Mouse (Mus musculus): ENCODE measurements around the gene Ttbk1. TPM values are rescaled to one million over a fixed set of nuclear protein-coding genes. Genes with fewer than 3 reads are reported as not detected.
A peak's percentile ranks its signal among the peaks of the same experiment; 100 is the strongest.

Ttbk1 gene
- polyA plus RNA-seq, 1 experiment from 2014 or later = not detected

DNA sequence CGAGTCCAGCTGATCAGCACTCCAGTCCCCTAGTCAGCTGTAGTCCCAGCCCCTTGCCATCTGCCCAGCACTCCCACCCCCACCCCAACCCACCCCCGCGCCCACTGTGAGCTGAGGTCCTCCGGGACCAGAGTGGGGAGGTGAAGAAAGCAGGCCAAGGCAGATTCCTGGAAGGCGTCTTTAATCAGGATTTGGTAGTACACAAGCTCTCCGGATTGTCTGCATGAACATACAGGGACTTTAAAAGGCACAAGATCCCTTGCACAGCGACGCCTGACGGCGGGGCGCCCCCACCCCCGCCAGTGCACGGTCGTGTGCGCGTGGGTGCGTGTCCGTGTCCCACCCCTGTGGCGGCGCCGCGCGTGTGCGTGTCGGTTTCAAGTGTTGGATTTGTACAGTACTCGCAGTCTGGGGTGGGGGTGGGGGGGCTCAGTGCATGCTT is 33.5 kb downstream of the Ttbk1 start:
- Histone ChIP-seq H3K9ac (replicated peaks) (no peak overlapping the region), H3K9me3 (ENCODE audit: low read length) (no peaks in the 10 kb centered on the region), H3K27me3 (ENCODE audit: insufficient read depth, low read length) (peaks cover 49% of the 10 kb centered on the region), H3K36me3 (replicated peaks; ENCODE audit: insufficient read depth, low read length) (no peaks in the 10 kb centered on the region), H3K4me3 (ENCODE audit: low read depth, low read length) (no peak overlapping the region; the same call in 1 of the 2 replicates), H3K4me2 (ENCODE audit: low read depth, low read length) (0 out of 2 replicates have a peak overlapping the region, but pooled peaks have one; percentile 29), H3K4me1 (ENCODE audit: insufficient read depth) (peaks cover 10% of the 10 kb centered on the region), H3K27ac (ENCODE audit: low read depth) (no peak overlapping the region)
- 5% methylated on average over 26 of the region's 26 CpGs for WGBS (ENCODE audit: insufficient replicate concordance)
- TF ChIP-seq CTCF (IDR thresholded peaks at IDR 0.05; ENCODE audit: low read depth) (no peak), EP300 (IDR thresholded peaks at IDR 0.05; ENCODE audit: low read depth) (no peak)
- no peak for ATAC-seq
- DNase-seq = no peak

DNA sequence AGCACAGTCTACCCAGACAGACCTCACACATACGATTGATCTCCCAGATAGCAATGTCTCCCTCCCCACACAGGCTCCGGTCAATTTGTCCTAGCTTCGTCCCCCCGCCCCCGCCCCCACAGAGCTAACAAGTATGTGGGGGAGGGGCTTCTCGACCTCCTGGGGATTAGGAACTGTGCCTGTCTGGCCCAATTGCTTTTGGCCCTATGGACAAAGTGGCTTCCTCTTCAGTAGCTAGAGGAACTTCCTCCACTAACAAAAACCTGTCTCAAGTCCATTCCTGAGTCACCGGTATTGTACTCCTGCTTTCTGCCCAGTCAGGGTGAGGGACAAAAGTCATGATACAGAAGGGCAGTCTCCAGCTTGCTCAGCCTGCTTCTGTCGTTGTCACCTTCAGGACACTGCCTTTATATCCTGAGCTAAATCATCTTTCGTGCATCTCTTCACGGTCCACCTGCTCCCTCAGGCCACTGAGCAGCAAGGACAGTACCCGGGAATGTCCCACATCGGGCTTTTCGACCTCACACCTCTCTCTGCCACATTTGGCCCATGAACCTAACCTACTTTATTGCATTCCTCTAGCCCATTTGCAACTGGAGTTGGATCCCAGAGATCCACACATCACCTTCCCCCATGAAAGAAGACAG is 34.0 kb downstream of the Ttbk1 start:
- Histone ChIP-seq H3K4me1 (ENCODE audit: insufficient read depth) (peaks cover 10% of the 10 kb centered on the region), H3K27ac (ENCODE audit: low read depth) (no peak overlapping the region), H3K9me3 (ENCODE audit: low read length) (no peaks in the 10 kb centered on the region), H3K4me2 (ENCODE audit: low read depth, low read length) (no peak overlapping the region), H3K4me3 (ENCODE audit: low read depth, low read length) (no peak overlapping the region), H3K27me3 (ENCODE audit: insufficient read depth, low read length) (peaks cover 47% of the 10 kb centered on the region), H3K9ac (replicated peaks) (no peak overlapping the region), H3K36me3 (replicated peaks; ENCODE audit: insufficient read depth, low read length) (no peaks in the 10 kb centered on the region)
- no peak for DNase-seq
- no peak for ATAC-seq
- WGBS (ENCODE audit: insufficient replicate concordance) = 9% methylated on average over 13 of the region's 13 CpGs
- TF ChIP-seq CTCF (IDR thresholded peaks at IDR 0.05; ENCODE audit: low read depth) = no peak
- TF ChIP-seq EP300 (IDR thresholded peaks at IDR 0.05; ENCODE audit: low read depth) = no peak

DNA sequence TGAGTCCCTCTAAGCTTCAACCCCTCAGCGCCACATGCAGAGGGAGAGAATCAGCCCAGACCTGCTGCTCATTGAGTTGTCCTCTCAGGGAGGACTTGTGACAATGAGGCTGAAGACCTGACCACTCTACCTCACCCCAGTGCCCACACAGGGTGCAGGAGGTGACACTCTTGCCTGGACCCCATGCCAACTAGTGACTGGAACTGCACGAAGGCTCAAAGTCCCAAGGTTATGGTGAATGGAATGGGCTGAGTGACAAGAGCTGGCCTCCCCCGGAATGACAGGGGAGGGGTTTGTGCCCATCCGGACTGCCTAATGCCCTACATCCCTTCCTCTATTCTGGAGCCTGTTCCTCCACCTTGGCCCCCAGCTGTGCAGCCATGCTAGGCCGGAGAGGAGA is 34.8 kb downstream of the Ttbk1 start:
- Histone ChIP-seq H3K9me3 (ENCODE audit: low read length) (no peaks in the 10 kb centered on the region), H3K27ac (ENCODE audit: low read depth) (no peak overlapping the region), H3K9ac (replicated peaks) (no peak overlapping the region), H3K27me3 (ENCODE audit: insufficient read depth, low read length) (peaks cover 41% of the 10 kb centered on the region), H3K4me3 (ENCODE audit: low read depth, low read length) (no peak overlapping the region), H3K4me2 (ENCODE audit: low read depth, low read length) (no peak overlapping the region), H3K36me3 (replicated peaks; ENCODE audit: insufficient read depth, low read length) (no peaks in the 10 kb centered on the region), H3K4me1 (ENCODE audit: insufficient read depth) (peaks cover 10% of the 10 kb centered on the region)
- peak; percentile 57; the same call in 1 of the 2 replicates for ATAC-seq
- no peak for DNase-seq
- WGBS (ENCODE audit: insufficient replicate concordance) = 36% methylated on average over 5 of the region's 5 CpGs
- TF ChIP-seq EP300 (IDR thresholded peaks at IDR 0.05; ENCODE audit: low read depth) (no peak), CTCF (IDR thresholded peaks at IDR 0.05; ENCODE audit: low read depth) (no peak)

DNA sequence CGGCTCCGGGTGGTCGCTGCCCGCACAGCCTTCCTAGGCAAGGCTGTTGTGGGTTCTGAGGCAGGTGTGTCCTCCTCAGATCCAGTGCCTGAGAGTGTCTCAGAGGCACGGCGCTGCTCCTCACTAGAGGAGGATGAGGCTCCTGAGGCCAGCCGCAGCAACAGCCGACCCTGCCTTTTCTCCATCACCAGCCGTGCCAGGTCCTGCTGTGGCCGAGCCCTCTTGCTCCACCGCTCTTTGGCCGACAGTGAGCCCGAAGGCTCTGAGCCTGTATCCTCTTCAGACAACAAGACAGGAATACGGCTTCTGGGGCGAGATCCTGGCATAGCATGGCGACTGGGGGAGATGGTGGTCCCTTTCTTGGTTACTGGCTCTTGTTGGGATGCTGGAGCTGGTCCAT is 41.2 kb downstream of the Ttbk1 start:
- H3K4me3 ChIP-seq (ENCODE audit: low read depth, low read length) = no peak overlapping the region
- no peaks in the 10 kb centered on the region for H3K36me3 ChIP-seq (replicated peaks; ENCODE audit: insufficient read depth, low read length)
- H3K9me3 ChIP-seq (ENCODE audit: low read length) = no peaks in the 10 kb centered on the region
- no peak overlapping the region for H3K9ac ChIP-seq (replicated peaks)
- H3K27ac ChIP-seq (ENCODE audit: low read depth) = no peak overlapping the region
- H3K27me3 ChIP-seq (ENCODE audit: insufficient read depth, low read length) = peaks cover 40% of the 10 kb centered on the region
- ATAC-seq (no peak), DNase-seq (no peak)
- WGBS (ENCODE audit: insufficient replicate concordance) = 85% methylated on average over 16 of the region's 16 CpGs
- H3K4me2 ChIP-seq (ENCODE audit: low read depth, low read length) = no peak overlapping the region
- H3K4me1 ChIP-seq (ENCODE audit: insufficient read depth) = no peaks in the 10 kb centered on the region
- TF ChIP-seq CTCF (IDR thresholded peaks at IDR 0.05; ENCODE audit: low read depth) (no peak), EP300 (IDR thresholded peaks at IDR 0.05; ENCODE audit: low read depth) (no peak)

DNA sequence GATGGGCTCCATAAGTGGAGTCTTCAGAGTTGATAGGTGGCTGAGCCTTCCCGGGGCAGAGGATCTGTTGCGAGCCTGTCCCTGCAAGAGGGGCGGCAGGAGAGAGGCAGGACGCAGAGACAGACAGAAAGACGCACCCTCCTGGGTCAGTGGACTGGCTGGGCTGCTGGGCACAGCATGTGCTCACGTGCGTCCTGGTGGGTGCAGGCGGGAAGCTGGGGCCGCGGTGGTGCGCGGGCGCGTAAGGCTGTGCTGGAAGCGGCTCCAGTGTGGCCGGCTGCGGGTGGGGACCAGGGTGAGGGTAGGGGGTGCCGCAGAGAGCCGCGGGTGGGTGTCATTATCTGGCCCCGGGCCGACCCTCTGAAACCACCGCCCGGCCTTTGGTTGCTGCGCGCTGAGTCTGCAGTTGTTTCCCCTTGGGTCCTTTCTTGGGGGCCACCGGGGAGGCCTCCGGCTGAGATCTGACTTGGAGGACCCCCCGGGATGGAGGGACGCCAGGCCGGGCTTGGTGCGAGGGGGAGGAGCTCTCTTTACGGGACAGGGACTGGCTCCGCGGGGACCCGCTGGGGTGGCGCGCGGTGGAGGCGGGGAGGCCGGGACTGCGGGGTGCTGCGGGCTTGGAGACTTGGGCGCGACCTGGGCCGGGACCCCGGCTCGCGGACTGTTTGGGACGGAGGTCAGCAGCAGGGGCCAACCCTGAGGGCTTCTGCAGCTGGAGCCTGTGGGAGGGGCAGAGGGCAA is 42.5 kb downstream of the Ttbk1 start:
- Histone ChIP-seq H3K9ac (replicated peaks) (no peak overlapping the region), H3K4me3 (ENCODE audit: low read depth, low read length) (no peak overlapping the region), H3K27ac (ENCODE audit: low read depth) (no peak overlapping the region), H3K27me3 (ENCODE audit: insufficient read depth, low read length) (peaks cover 40% of the 10 kb centered on the region), H3K36me3 (replicated peaks; ENCODE audit: insufficient read depth, low read length) (no peaks in the 10 kb centered on the region), H3K4me1 (ENCODE audit: insufficient read depth) (no peaks in the 10 kb centered on the region), H3K9me3 (ENCODE audit: low read length) (no peaks in the 10 kb centered on the region), H3K4me2 (ENCODE audit: low read depth, low read length) (no peak overlapping the region)
- no peak for ATAC-seq
- DNase-seq = no peak
- no peak for TF ChIP-seq CTCF (IDR thresholded peaks at IDR 0.05; ENCODE audit: low read depth)
- TF ChIP-seq EP300 (IDR thresholded peaks at IDR 0.05; ENCODE audit: low read depth) = no peak
- 5% methylated on average over 47 of the region's 50 CpGs for WGBS (ENCODE audit: insufficient replicate concordance)

DNA sequence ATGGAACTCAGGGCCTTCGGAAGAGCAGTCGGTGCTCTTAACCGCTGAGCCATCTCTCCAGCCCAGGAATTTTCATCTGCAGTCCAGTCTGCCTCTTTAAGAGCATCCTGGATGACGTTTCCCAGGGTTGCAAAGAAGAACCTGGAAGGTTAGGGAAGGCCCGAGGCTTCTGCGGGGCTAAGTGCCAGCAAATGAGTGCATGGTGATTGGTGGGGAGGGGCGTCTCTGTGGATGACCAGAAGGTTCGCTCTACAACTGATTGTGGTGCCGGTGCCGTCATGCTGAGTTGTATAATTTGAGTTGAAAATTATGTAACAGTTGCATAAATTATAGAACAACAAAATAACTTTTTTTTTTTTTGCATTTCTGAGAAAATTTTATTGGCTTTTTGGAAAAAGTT is 48.3 kb downstream of the Ttbk1 start:
- 86% methylated on average over 10 of the region's 10 CpGs for WGBS (ENCODE audit: insufficient replicate concordance)
- Histone ChIP-seq H3K27me3 (ENCODE audit: insufficient read depth, low read length) (peaks cover 20% of the 10 kb centered on the region), H3K36me3 (replicated peaks; ENCODE audit: insufficient read depth, low read length) (no peaks in the 10 kb centered on the region)

More for the DNA sequence above, 48.3 kb downstream of the Ttbk1 start:
- H3K4me3 ChIP-seq (ENCODE audit: low read depth, low read length) = no peak overlapping the region
- H3K4me2 ChIP-seq (ENCODE audit: low read depth, low read length) = no peak overlapping the region
- DNase-seq = no peak
- no peak overlapping the region for H3K27ac ChIP-seq (ENCODE audit: low read depth)
- no peak for TF ChIP-seq EP300 (IDR thresholded peaks at IDR 0.05; ENCODE audit: low read depth)
- TF ChIP-seq CTCF (IDR thresholded peaks at IDR 0.05; ENCODE audit: low read depth) = no peak
- no peaks in the 10 kb centered on the region for H3K4me1 ChIP-seq (ENCODE audit: insufficient read depth)
- ATAC-seq = no peak
- no peak overlapping the region for H3K9ac ChIP-seq (replicated peaks)
- H3K9me3 ChIP-seq (ENCODE audit: low read length) = no peaks in the 10 kb centered on the region
